Mouse (Mus musculus) thymus, adult 2 months (tissue): ENCODE results near the gene Tmc3. TPM values are rescaled to one million over a fixed set of nuclear protein-coding genes. Genes with fewer than 3 reads are reported as not detected.

Experiments
- DNase-seq: peaks from one replicate; pipeline ENCODE4 v3.0.0; 2021
- H3K27ac ChIP-seq: fragments of 200-500 bp; 2 replicates; pipeline ENCODE4 v1.5.1; 2012; ENCODE audit warnings: low read length, control low read depth; ENCODE audit not compliant: control insufficient read depth, insufficient read depth
- H3K27me3 ChIP-seq: fragments of 200-500 bp; 2 replicates; pipeline ENCODE4 v1.6.1; 2012; ENCODE audit warnings: mild to moderate bottlenecking, low read length, moderate library complexity, mixed read lengths; ENCODE audit not compliant: control insufficient read depth, insufficient read depth
- H3K36me3 ChIP-seq: fragments of 200-500 bp; 2 replicates; pipeline ENCODE4 v1.6.1; 2012; ENCODE audit warnings: mild to moderate bottlenecking, low read length, moderate library complexity; ENCODE audit not compliant: control insufficient read depth, insufficient read depth
- H3K4me1 ChIP-seq: fragments of 200-500 bp; replicated peaks from 2 replicates; pipeline ENCODE4 v1.6.1; 2012; ENCODE audit warnings: low read length; ENCODE audit not compliant: control insufficient read depth, insufficient read depth
- H3K4me3 ChIP-seq: fragments of 200-500 bp; 2 replicates; pipeline ENCODE4 v1.5.1; 2012; ENCODE audit warnings: mild to moderate bottlenecking, low read length, control low read depth, moderate library complexity; ENCODE audit not compliant: control insufficient read depth, insufficient read depth
- CTCF ChIP-seq: fragments of 200-500 bp; IDR thresholded peaks from 2 replicates; pipeline ENCODE4 v1.5.1; 2012; ENCODE audit warnings: mild to moderate bottlenecking, control low read depth, low read length, moderate library complexity, borderline replicate concordance; ENCODE audit not compliant: control insufficient read depth, poor library complexity, insufficient read depth; ENCODE audit errors: extremely low read depth
- POLR2A ChIP-seq: fragments of 200-500 bp; IDR thresholded peaks from 2 replicates; pipeline ENCODE4 v1.6.1; 2012; ENCODE audit warnings: mild to moderate bottlenecking, low read length, control low read depth, moderate library complexity; ENCODE audit not compliant: control insufficient read depth, poor library complexity, insufficient read depth; ENCODE audit errors: extremely low read depth
- WGBS: fragments of 180-500 bp; shearing (Covaris S2); methylation state at CpG from one replicate; pipeline ENCODE4 v1.1.7; 2018; 5-methylcytosine and 5-hydroxymethylcytosine counted together
- polyA plus RNA-seq: library from polyadenylated mRNA; depleted of rRNA; stranded (reverse); fragments of >200 nt; gene quantifications from 2 replicates; pipeline ENCODE4 v1.2.3, GENCODE M21; 2012

The Tmc3 gene
- polyA plus RNA-seq, 1 experiment, result 0.54 TPM

DNA sequence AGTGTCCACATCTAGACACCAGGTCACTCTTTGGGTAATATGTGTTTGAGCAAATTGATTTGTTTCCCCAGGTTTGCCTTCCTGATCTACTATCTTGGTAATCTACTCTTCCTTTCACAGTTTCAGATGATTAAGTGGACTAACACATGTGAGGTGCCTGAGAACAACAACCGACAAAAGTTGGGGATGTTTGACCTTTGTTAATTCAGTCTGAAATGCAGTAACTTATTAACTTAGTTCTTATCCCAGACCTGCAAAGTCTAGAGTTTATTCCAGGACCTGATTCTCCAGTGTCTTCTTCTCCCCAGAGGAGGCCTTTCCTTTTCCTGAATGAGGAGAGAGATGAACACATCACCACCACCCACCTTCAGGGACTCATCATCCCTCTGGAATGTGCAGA, 27.2 kb downstream of the Tmc3 start:
- H3K27me3 ChIP-seq, result no peaks in the 10 kb centered on the region
- no peak for TF ChIP-seq CTCF
- H3K27ac ChIP-seq, result no peak overlapping the region
- peaks cover 14% of the 10 kb centered on the region for H3K4me1 ChIP-seq
- no peaks in the 10 kb centered on the region for H3K36me3 ChIP-seq
- no peak overlapping the region for H3K4me3 ChIP-seq
- no peak for DNase-seq
- WGBS, result 97% methylated on average over 1 of the region's 1 CpGs

DNA sequence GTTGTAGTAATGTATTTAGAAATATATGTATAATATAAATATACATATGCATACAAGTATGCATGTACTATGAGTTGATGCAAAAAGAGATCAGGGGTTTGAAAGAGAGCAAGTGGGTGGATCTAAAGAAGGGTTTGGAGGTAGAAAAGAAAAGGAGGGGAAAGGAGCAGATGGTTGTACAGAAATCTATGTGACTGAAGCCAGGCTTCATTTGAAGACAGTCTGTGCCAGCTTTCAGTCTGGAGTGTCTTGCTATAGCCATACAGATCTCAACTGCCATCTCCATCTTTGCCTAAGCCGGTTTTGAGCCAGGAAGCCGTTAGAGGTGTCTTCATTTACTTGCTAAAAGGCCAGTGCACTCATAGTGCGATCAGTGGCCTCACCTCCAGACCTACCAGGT, 30.5 kb downstream of the Tmc3 start:
- peaks cover 4% of the 10 kb centered on the region for H3K4me1 ChIP-seq
- WGBS, result 96% methylated on average over 3 of the region's 3 CpGs
- H3K27ac ChIP-seq, result no peak overlapping the region
- no peak for DNase-seq
- H3K4me3 ChIP-seq, result no peak overlapping the region
- TF ChIP-seq POLR2A, result no peak
- TF ChIP-seq CTCF, result no peak
- no peaks in the 10 kb centered on the region for H3K36me3 ChIP-seq
- H3K27me3 ChIP-seq, result no peaks in the 10 kb centered on the region

DNA sequence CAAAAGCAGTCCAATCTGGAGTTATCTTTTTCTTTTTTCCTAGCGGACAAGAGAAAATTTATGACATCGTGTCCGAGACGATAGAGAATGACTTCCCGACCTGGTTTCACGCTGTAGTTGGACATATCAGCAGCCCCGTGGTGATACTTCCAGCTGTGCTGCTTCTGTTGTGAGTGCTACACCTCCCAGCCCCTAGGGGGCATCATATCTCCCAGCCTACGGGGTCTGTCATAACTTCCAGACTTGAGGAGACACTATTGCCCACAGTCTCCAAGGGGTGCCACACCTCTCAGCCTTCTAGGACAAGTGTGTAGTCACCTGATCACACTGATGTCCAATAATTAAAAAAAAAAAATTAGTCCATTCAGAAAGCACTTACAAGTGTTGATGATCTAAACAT, 31.1 kb downstream of the Tmc3 start:
- no peaks in the 10 kb centered on the region for H3K27me3 ChIP-seq
- 95% methylated on average over 8 of the region's 8 CpGs for WGBS
- TF ChIP-seq CTCF (no peak), POLR2A (no peak)
- no peak overlapping the region for H3K4me3 ChIP-seq
- DNase-seq, result peak; percentile 33
- no peaks in the 10 kb centered on the region for H3K36me3 ChIP-seq
- H3K27ac ChIP-seq, result no peak overlapping the region
- H3K4me1 ChIP-seq, result peaks cover 2% of the 10 kb centered on the region; the same call in 1 of the 2 replicates

DNA sequence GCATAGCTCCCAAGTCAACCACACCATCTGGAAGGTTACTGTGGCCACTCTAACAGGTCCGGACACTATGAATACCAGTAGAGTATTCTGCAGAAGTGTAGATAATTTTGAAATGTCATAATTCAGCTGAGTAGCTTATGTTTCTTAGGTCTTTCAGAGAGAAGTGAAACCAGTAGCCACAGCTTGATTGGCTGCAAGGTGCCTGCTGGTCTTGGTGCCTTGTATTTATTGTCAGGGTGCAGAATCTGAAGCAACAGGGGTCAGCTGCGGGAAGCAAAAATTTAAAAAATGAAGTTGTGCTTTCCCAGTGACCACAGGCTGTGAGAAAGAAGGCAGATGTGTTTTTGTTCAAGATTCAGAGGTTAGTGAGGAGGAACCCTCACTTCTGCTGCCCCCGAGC, 31.5 kb downstream of the Tmc3 start:
- no peaks in the 10 kb centered on the region for H3K27me3 ChIP-seq
- TF ChIP-seq POLR2A, result no peak
- TF ChIP-seq CTCF, result no peak
- no peaks in the 10 kb centered on the region for H3K36me3 ChIP-seq
- no peak for DNase-seq
- WGBS, result 82% methylated on average over 3 of the region's 3 CpGs
- no peak overlapping the region for H3K4me3 ChIP-seq
- no peaks in the 10 kb centered on the region for H3K4me1 ChIP-seq
- no peak overlapping the region for H3K27ac ChIP-seq

DNA sequence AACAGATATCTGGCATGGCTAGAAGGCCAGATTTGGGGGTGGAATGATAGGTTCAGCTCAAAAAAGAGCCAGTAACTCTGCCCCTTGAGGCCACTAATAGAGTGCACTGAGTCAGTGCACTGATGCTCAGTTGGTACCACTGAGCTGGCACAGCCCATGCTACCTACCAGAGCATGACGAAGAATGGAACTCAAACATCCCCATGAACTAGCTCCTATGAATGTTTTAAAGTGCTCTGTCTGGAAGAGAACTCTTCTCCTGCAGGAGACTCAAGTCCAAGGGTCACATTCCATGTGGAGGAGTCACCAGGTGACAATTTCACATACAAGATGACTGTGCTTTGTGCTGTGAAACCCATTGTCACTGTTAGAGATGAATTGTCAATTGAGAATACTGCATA, 34.0 kb downstream of the Tmc3 start:
- no peaks in the 10 kb centered on the region for H3K36me3 ChIP-seq
- no peaks in the 10 kb centered on the region for H3K27me3 ChIP-seq
- WGBS, result 97% methylated on average over 1 of the region's 1 CpGs
- no peak overlapping the region for H3K4me3 ChIP-seq
- no peak overlapping the region for H3K27ac ChIP-seq
- DNase-seq, result no peak
- H3K4me1 ChIP-seq, result no peaks in the 10 kb centered on the region
- TF ChIP-seq CTCF, result no peak
- no peak for TF ChIP-seq POLR2A

DNA sequence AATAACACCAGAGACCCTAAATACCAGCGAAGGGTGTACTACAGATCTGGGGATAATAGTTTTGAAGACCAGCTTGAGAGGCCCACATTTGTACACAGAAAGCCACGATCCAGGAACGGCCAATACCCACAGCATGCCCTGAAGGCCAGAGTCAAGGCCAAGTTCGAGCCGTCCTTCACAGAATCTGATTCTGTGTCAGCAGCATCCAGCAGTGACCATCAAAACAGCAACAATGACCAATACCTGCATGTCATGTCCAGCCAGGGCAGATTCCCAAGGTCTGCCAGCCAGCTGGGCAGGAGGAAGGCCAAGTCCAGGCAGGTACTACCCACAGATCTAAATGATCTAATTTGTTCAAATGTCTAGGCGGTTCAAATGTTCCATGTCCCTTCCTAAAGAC, 37.9 kb downstream of the Tmc3 start:
- Histone ChIP-seq H3K4me1 (no peaks in the 10 kb centered on the region), H3K36me3 (no peaks in the 10 kb centered on the region), H3K4me3 (no peak overlapping the region), H3K27me3 (no peaks in the 10 kb centered on the region), H3K27ac (no peak overlapping the region)
- no peak for DNase-seq
- TF ChIP-seq POLR2A (no peak), CTCF (no peak)
- WGBS, result 98% methylated on average over 6 of the region's 6 CpGs

DNA sequence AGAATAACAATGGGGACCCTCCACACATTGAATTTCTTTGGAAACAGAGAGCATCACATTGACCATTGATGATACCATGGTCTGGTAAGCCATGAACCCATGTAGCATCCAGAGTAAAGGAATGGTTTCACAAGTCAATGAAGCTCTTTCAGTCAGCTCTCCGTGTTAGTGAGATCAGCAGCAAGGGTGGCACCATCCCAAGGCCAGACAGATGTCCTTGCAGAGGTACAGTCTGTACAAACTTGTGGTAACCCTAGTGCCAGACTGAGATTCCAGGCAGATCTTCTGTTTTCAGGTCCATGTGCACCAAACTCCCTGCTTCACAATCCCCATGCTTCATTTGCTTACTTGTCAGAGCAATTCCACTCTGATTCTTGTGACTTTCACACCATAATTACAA, 39.3 kb downstream of the Tmc3 start:
- WGBS, result 91% methylated on average over 1 of the region's 1 CpGs
- no peaks in the 10 kb centered on the region for H3K36me3 ChIP-seq
- no peak overlapping the region for H3K4me3 ChIP-seq
- TF ChIP-seq POLR2A (no peak), CTCF (no peak)
- H3K4me1 ChIP-seq, result 0 out of 2 replicates have a peak, but pooled peaks cover 2% of the 10 kb centered on the region
- no peaks in the 10 kb centered on the region for H3K27me3 ChIP-seq
- no peak overlapping the region for H3K27ac ChIP-seq
- no peak for DNase-seq
